Mouse (Mus musculus) intestine, postnatal 0 days (tissue): ENCODE results near the gene Prkg1. TPM values are rescaled to one million over a fixed set of nuclear protein-coding genes. Genes with fewer than 3 reads are reported as not detected.

ENCODE experiments used
- ATAC-seq: fragments of 200-750 bp; cut with Nextera tagmentation; 2 replicates; pipeline ENCODE4 v1.8.0; 2017; ENCODE audit warnings: mild to moderate bottlenecking, moderate TSS enrichment, moderate library complexity
- H3K27ac ChIP-seq: fragments of 300-500 bp; sonication (generic); 2 replicates; pipeline ENCODE4 v1.5.1; 2014; ENCODE audit warnings: mild to moderate bottlenecking, low read depth, low read length, moderate library complexity
- H3K27me3 ChIP-seq: fragments of 300-500 bp; sonication (generic); replicated peaks from 2 replicates; pipeline ENCODE4 v1.6.1; 2014; ENCODE audit warnings: low read length, mixed read lengths; ENCODE audit not compliant: control insufficient read depth, insufficient read depth
- H3K36me3 ChIP-seq: fragments of 300-500 bp; sonication (generic); 2 replicates; pipeline ENCODE4 v1.6.1; 2014; ENCODE audit warnings: mild to moderate bottlenecking, moderate library complexity; ENCODE audit not compliant: control insufficient read depth, insufficient read depth
- H3K4me1 ChIP-seq: fragments of 300-500 bp; sonication (generic); replicated peaks from 2 replicates; pipeline ENCODE4 v1.6.1; 2014; ENCODE audit warnings: antibody characterized with exemption, low read length, mixed read lengths; ENCODE audit not compliant: control insufficient read depth, insufficient read depth
- H3K4me2 ChIP-seq: fragments of 300-500 bp; sonication (generic); replicated peaks from 2 replicates; pipeline ENCODE4 v1.6.1; 2014; ENCODE audit warnings: low read depth, mild to moderate bottlenecking, moderate library complexity
- H3K4me3 ChIP-seq: fragments of 300-500 bp; sonication (generic); 2 replicates; pipeline ENCODE4 v1.5.1; 2014; ENCODE audit warnings: low read depth, low read length
- H3K9ac ChIP-seq: fragments of 300-500 bp; sonication (generic); 2 replicates; pipeline ENCODE4 v1.6.1; 2014; ENCODE audit warnings: mild to moderate bottlenecking, low read depth, low read length
- H3K9me3 ChIP-seq: fragments of 300-500 bp; sonication (generic); 2 replicates; pipeline ENCODE4 v1.6.1; 2016; ENCODE audit warnings: mixed run types; ENCODE audit not compliant: control insufficient read depth
- CTCF ChIP-seq: sonication (generic); IDR thresholded peaks from 2 replicates; pipeline ENCODE4 v1.5.1; 2016; ENCODE audit warnings: low read depth, mild to moderate bottlenecking, control low read depth, antibody characterized with exemption, moderate library complexity
- WGBS: fragments of 180-500 bp; shearing (Covaris S2); extraction: QIAGEN DNeasy Blood & Tissue Kit; methylation state at CpG from one replicate; pipeline ENCODE4 v1.1.7; 2014; 5-methylcytosine and 5-hydroxymethylcytosine counted together
- polyA plus RNA-seq: library from polyadenylated mRNA; unstranded; fragments of >200 nt; fragmentation: Nextera tagmentation; extraction: Ambion mirVana; gene quantifications from 2 replicates; pipeline ENCODE4 v1.2.1, GENCODE M21; 2015

Gene Prkg1
- polyA plus RNA-seq, 1 experiment from 2014 or later, result 4.0 TPM

DNA sequence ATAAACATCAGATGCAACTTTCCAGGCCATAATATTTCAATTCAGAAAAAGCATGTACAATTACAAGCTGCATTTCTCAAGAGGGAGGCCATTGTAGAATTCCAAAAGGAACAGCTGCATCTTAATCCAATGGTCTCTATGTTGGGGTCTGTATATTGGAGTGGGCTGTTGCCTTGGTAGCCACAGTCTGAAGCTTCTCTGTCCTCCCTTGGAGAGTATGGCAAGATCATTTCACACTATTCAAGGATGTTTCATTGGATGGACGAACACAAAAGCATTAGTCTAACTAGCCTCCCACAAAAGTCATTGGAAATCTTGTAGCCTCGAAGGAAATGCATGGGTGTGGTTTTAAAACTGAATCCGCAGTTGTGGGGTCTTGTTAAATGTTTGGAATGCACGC lies 187.7 kb downstream of the Prkg1 start:
- H3K4me2 ChIP-seq, result no peak overlapping the region
- 79% methylated on average over 4 of the region's 4 CpGs for WGBS
- no peak for TF ChIP-seq CTCF
- no peak overlapping the region for H3K4me3 ChIP-seq
- no peaks in the 10 kb centered on the region for H3K9me3 ChIP-seq
- no peak for ATAC-seq
- H3K27ac ChIP-seq, result no peak overlapping the region
- H3K36me3 ChIP-seq, result no peaks in the 10 kb centered on the region
- H3K9ac ChIP-seq, result no peak overlapping the region
- H3K4me1 ChIP-seq, result no peaks in the 10 kb centered on the region
- H3K27me3 ChIP-seq, result no peaks in the 10 kb centered on the region

DNA sequence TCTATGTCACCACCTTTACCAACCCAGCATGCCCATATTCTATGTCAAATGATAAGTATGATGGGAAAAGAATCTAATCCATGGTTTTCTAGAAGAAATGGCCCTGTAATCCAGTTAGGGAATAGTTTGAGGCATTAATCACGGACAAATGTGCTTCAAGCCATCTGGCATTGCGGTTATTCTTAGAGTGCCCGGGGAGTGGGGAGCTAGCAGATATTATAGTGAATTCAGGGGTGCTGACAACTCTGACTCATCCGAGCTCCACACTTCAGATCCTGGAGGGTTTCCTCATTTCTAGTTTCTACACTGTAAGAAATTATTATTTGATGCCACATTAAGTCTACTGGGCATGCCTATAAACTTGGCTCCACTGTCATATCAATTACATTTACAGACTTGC lies 200.5 kb downstream of the Prkg1 start:
- 91% methylated on average over 4 of the region's 4 CpGs for WGBS
- no peak overlapping the region for H3K27ac ChIP-seq
- no peaks in the 10 kb centered on the region for H3K36me3 ChIP-seq
- no peaks in the 10 kb centered on the region for H3K4me1 ChIP-seq
- H3K4me2 ChIP-seq, result no peak overlapping the region
- TF ChIP-seq CTCF, result no peak
- H3K9me3 ChIP-seq, result no peaks in the 10 kb centered on the region
- no peak overlapping the region for H3K9ac ChIP-seq
- H3K27me3 ChIP-seq, result no peaks in the 10 kb centered on the region
- no peak for ATAC-seq
- no peak overlapping the region for H3K4me3 ChIP-seq

DNA sequence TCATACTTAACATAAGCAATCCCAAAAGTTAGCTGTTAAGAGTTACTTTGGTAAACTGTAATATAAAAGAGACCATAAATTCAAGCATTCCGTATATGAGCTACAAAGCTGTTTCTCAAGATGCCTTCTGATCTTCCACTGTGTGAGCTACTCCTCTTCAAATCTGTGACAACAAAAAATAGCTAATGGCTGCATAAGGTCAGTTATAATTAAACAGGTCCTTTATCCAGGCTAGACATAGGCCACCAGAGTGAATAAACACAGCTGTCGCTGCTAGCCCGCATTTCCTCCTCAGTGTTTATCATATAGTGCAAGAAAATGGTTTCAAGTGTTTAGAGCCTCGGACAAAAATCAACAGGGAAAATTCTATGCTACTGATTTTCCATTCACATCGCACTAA lies 218.8 kb downstream of the Prkg1 start:
- TF ChIP-seq CTCF, result no peak
- no peaks in the 10 kb centered on the region for H3K27me3 ChIP-seq
- H3K4me2 ChIP-seq, result no peak overlapping the region
- H3K4me1 ChIP-seq, result no peaks in the 10 kb centered on the region
- no peak overlapping the region for H3K9ac ChIP-seq
- H3K36me3 ChIP-seq, result no peaks in the 10 kb centered on the region
- WGBS, result 53% methylated on average over 5 of the region's 5 CpGs
- no peaks in the 10 kb centered on the region for H3K9me3 ChIP-seq
- no peak for ATAC-seq
- no peak overlapping the region for H3K27ac ChIP-seq
- no peak overlapping the region for H3K4me3 ChIP-seq

DNA sequence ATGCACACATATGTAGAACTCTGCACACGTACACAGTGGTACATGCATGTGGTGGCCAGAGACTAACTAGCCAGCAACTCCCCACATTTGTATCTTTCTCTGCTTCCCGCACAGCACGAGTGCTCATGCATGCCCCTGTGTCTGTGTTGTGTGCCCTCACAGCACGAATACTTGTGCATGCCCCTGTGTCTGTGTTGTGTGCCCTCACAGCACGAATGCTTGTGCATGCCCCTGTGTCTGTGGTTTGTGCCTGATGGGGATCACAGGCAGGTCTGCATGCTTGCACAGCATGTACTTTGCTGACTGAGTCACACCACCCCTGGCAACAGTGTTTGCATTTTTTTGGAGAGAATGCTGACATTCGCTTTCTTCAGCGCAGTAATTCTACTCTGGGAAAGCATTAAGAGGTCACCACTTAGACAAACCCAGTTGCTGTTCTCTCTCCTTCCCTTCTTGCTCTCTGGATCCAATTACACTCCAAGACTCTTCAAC lies 233.5 kb downstream of the Prkg1 start:
- no peak for ATAC-seq
- Histone ChIP-seq H3K36me3 (no peaks in the 10 kb centered on the region), H3K4me3 (no peak overlapping the region), H3K4me1 (no peaks in the 10 kb centered on the region), H3K9me3 (no peaks in the 10 kb centered on the region), H3K4me2 (no peak overlapping the region), H3K27me3 (no peaks in the 10 kb centered on the region), H3K27ac (no peak overlapping the region), H3K9ac (no peak overlapping the region)
- TF ChIP-seq CTCF, result no peak
- WGBS, result 44% methylated on average over 7 of the region's 7 CpGs

DNA sequence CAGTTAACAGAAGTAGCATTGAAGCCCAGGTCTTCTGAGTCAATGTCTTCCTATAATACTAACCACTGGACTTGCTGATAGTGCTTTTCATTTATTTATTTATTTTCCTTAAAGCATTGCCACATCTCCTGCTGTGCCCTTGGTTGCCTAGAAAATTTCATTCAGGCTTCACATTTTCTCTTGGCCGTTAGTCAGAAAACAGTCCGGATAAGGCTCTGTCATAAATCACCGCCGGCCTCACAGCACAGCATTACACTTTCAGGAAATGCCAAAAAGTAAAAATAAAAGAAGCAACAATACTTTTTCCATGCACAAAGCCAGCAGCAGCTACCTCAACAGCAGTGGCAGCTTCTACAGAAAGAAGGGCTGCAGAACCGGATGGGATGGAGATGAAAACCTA lies 234.2 kb downstream of the Prkg1 start:
- no peak for ATAC-seq
- 27% methylated on average over 5 of the region's 5 CpGs for WGBS

DNA sequence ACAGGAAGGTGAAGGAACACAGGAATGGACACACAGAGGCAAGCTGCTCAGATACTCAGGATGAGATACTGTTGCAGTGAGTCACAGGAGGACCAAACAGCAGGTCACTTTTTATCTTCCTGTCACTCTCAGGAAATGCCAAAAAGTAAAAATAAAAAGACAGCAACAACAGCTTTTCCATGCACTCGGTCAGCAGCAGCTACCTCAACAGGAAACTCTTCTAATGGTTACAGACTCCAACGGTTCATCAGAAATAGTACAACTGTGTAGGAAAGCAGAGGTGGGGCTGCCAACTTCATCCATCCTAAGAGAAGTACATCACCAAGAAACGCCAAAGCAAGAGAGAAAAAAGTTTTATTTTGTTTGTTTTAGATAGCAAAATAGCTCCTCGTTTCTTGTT lies 234.9 kb downstream of the Prkg1 start:
- Histone ChIP-seq H3K27ac (no peak overlapping the region), H3K36me3 (no peaks in the 10 kb centered on the region), H3K27me3 (no peaks in the 10 kb centered on the region), H3K4me2 (no peak overlapping the region), H3K4me1 (no peaks in the 10 kb centered on the region), H3K9me3 (no peaks in the 10 kb centered on the region), H3K4me3 (no peak overlapping the region), H3K9ac (no peak overlapping the region)
- no peak for TF ChIP-seq CTCF
- no peak for ATAC-seq
- 28% methylated on average over 4 of the region's 4 CpGs for WGBS

More for the DNA sequence above, 234.2 kb downstream of the Prkg1 start:
- Histone ChIP-seq H3K36me3 (no peaks in the 10 kb centered on the region), H3K4me1 (no peaks in the 10 kb centered on the region), H3K27ac (no peak overlapping the region), H3K9ac (no peak overlapping the region), H3K9me3 (no peaks in the 10 kb centered on the region), H3K4me3 (no peak overlapping the region), H3K4me2 (no peak overlapping the region), H3K27me3 (no peaks in the 10 kb centered on the region)
- TF ChIP-seq CTCF, result no peak

DNA sequence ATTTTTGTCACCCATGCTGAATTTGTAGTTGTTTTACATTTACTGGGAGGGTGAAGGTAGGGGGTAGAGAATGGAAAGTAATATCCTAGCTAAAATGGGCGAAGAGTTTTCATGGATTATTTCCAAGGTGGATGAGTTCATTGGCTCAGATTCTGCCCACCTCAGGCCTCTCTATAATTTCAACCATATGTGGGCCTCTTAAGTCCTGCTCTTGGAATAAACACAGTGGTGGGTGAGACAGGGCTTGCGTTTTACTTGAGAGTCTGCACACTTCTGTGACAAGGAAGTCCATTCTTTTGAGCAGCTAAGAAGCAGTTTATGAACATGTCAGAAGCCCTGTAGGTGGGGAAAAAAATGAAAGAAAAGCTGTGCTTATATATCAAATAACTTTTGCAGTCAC lies 250.3 kb downstream of the Prkg1 start:
- H3K4me2 ChIP-seq, result no peak overlapping the region
- no peak overlapping the region for H3K27ac ChIP-seq
- no peaks in the 10 kb centered on the region for H3K36me3 ChIP-seq
- no peak overlapping the region for H3K4me3 ChIP-seq
- WGBS, result 74% methylated on average over 2 of the region's 2 CpGs
- H3K9ac ChIP-seq, result no peak overlapping the region
- no peaks in the 10 kb centered on the region for H3K4me1 ChIP-seq
- H3K9me3 ChIP-seq, result no peaks in the 10 kb centered on the region
- H3K27me3 ChIP-seq, result no peaks in the 10 kb centered on the region
- ATAC-seq, result no peak
- no peak for TF ChIP-seq CTCF
